In genomic region chr11:78179438-78179999, GRCm38 (mm10) we compare ENCODE assay signal across 8 mouse cellular contexts. TPM values are rescaled to one million over a fixed set of nuclear protein-coding genes. Genes with fewer than 3 reads are reported as not detected.
DNase-seq lines count a peak whose midpoint lies in the region; ATAC-seq and TF ChIP-seq lines count a peak whose summit lies in the region.

No protein-coding gene starts in this region.

- no peak overlapping the region; the same call in 1 of the 2 replicates for H3K27ac ChIP-seq in left cerebral cortex, adult 2 months
- H3K27ac ChIP-seq in embryonic facial prominence, embryonic 12.5 days = peak overlapping the region; percentile 97
- H3K27ac ChIP-seq in limb, embryonic 12.5 days = peak overlapping the region; percentile 97
- peak overlapping the region; percentile 98; the same call in 1 of the 2 replicates for H3K27ac ChIP-seq in stomach, embryonic 14.5 days (ENCODE audit: low read length)

- no peaks in the 10 kb centered on the region for H3K9me3 ChIP-seq in embryonic facial prominence, embryonic 12.5 days
- no peaks in the 10 kb centered on the region for H3K9me3 ChIP-seq in limb, embryonic 12.5 days
- no peaks in the 10 kb centered on the region for H3K9me3 ChIP-seq in stomach, embryonic 14.5 days (ENCODE audit: control insufficient read depth, low read depth, low read length)

- intact Hi-C loops in left cerebral cortex, adult 2 months (cut with DNase I) = loop anchor here (1.0 to 5.0 kb wide), 2 partner anchors 142 to 160 kb away; partner anchors contain the start of gene Flot2
- intact Hi-C loops in left cerebral cortex, postnatal 36 days (cut with DNase I) = loop anchor here (5.0 kb wide), 3 partner anchors 117 to 197 kb away; partner anchors contain the start of genes Flot2 and Phf12

- DNase-seq in left cerebral cortex, adult 2 months (ENCODE audit: extremely low spot score in 1 of 2, low spot score in 2 of 2) = no peak
- DNase-seq in left cerebral cortex, postnatal 36 days (ENCODE audit: low spot score in 2 of 2) = no peak
- DNase-seq in adrenal gland, postnatal 25 days = no peak
- DNase-seq in Muller cell, postnatal 12 days (ENCODE audit: inconsistent ontology term) = no peak
- DNase-seq in urinary bladder, adult 18-20 months (ENCODE audit: low spot score in 2 of 2) = no peak

- no peak for ATAC-seq in embryonic facial prominence, embryonic 12.5 days (ENCODE audit: insufficient number of reproducible peaks, insufficient read depth, low FRiP score, low TSS enrichment)
- ATAC-seq in limb, embryonic 12.5 days (ENCODE audit: insufficient number of reproducible peaks, insufficient read depth, low FRiP score, low TSS enrichment, low read depth) = no peak
- no peak for ATAC-seq in stomach, embryonic 14.5 days (ENCODE audit: insufficient number of reproducible peaks, insufficient read depth, low FRiP score, low read depth)

- TF ChIP-seq CTCF in left cerebral cortex, adult 2 months (IDR thresholded peaks at IDR 0.05) = no peak

- peaks cover 44% of the 10 kb centered on the region for H3K4me1 ChIP-seq in embryonic facial prominence, embryonic 12.5 days
- H3K4me1 ChIP-seq in limb, embryonic 12.5 days (replicated peaks) = peaks cover 52% of the 10 kb centered on the region
- H3K4me1 ChIP-seq in stomach, embryonic 14.5 days (ENCODE audit: control insufficient read depth, insufficient read depth, low read length) = peaks cover 40% of the 10 kb centered on the region

- H3K4me3 ChIP-seq in left cerebral cortex, adult 2 months = peak overlapping the region; percentile 52
- peak overlapping the region; percentile 49 for H3K4me3 ChIP-seq in embryonic facial prominence, embryonic 12.5 days
- H3K4me3 ChIP-seq in limb, embryonic 12.5 days (replicated peaks) = peak overlapping the region; percentile 60
- H3K4me3 ChIP-seq in stomach, embryonic 14.5 days (ENCODE audit: low read depth, low read length) = peak overlapping the region; percentile 56

- H3K4me2 ChIP-seq in embryonic facial prominence, embryonic 12.5 days (replicated peaks) = peak overlapping the region; percentile 88
- peak overlapping the region; percentile 98 for H3K4me2 ChIP-seq in limb, embryonic 12.5 days
- peak overlapping the region; percentile 94 for H3K4me2 ChIP-seq in stomach, embryonic 14.5 days (replicated peaks; ENCODE audit: low read depth, low read length)

- peaks cover 26% of the 10 kb centered on the region for H3K36me3 ChIP-seq in embryonic facial prominence, embryonic 12.5 days
- H3K36me3 ChIP-seq in limb, embryonic 12.5 days = peaks cover 30% of the 10 kb centered on the region
- H3K36me3 ChIP-seq in stomach, embryonic 14.5 days (ENCODE audit: control insufficient read depth, insufficient read depth, low read length) = peaks cover 23% of the 10 kb centered on the region

- no peaks in the 10 kb centered on the region for H3K27me3 ChIP-seq in embryonic facial prominence, embryonic 12.5 days
- H3K27me3 ChIP-seq in limb, embryonic 12.5 days = no peaks in the 10 kb centered on the region
- H3K27me3 ChIP-seq in stomach, embryonic 14.5 days (ENCODE audit: control insufficient read depth, insufficient read depth, low read length) = no peaks in the 10 kb centered on the region

- H3K9ac ChIP-seq in embryonic facial prominence, embryonic 12.5 days = peak overlapping the region; percentile 70
- peak overlapping the region; percentile 79; the same call in 1 of the 2 replicates for H3K9ac ChIP-seq in limb, embryonic 12.5 days (replicated peaks)
- peak overlapping the region; percentile 69; the same call in 1 of the 2 replicates for H3K9ac ChIP-seq in stomach, embryonic 14.5 days (replicated peaks; ENCODE audit: low read depth, low read length)

- WGBS in embryonic facial prominence, embryonic 12.5 days = 28% methylated on average over 8 of the region's 8 CpGs
- WGBS in limb, embryonic 12.5 days = 27% methylated on average over 8 of the region's 8 CpGs
- WGBS in stomach, embryonic 14.5 days = 24% methylated on average over 8 of the region's 8 CpGs

RNA-seq across cellular contexts. Expression of gene Tlcd1, which starts 3.0 kb away (rescaled TPM):
- 10 to 100 TPM; 24.4 to 27.7 TPM for total RNA-seq in left cerebral cortex, adult 2 months (2021)
- total RNA-seq in left cerebral cortex, postnatal 36 days (2021) = 10 to 100 TPM; 32.5 to 36.1 TPM
- polyA plus RNA-seq in embryonic facial prominence, embryonic 12.5 days (2016; fragmentation: Nextera tagmentation; extraction: Ambion mirVana) = 13.5 and 14.2 TPM in 2 replicates
- 11.6 and 11.9 TPM in 2 replicates for polyA plus RNA-seq in limb, embryonic 12.5 days (2016; fragmentation: Nextera tagmentation; extraction: Ambion mirVana)
- 27.1 and 28.0 TPM in 2 replicates for polyA plus RNA-seq in stomach, embryonic 14.5 days (2014; fragmentation: Nextera tagmentation; extraction: Ambion mirVana)
- 73.0 and 107 TPM in 2 replicates for total RNA-seq in adrenal gland, postnatal 25 days (2021)

RNA-seq across cellular contexts. Expression of gene Nek8, which starts 3.0 kb away (rescaled TPM):
- total RNA-seq in left cerebral cortex, adult 2 months (2021) = 1 to 10 TPM; 3.0 to 3.1 TPM
- 1 to 10 TPM; 2.7 to 3.2 TPM for total RNA-seq in left cerebral cortex, postnatal 36 days (2021)
- 17.5 and 18.9 TPM in 2 replicates for polyA plus RNA-seq in embryonic facial prominence, embryonic 12.5 days (2016; fragmentation: Nextera tagmentation; extraction: Ambion mirVana)
- polyA plus RNA-seq in limb, embryonic 12.5 days (2016; fragmentation: Nextera tagmentation; extraction: Ambion mirVana) = 18.3 and 20.4 TPM in 2 replicates
- polyA plus RNA-seq in stomach, embryonic 14.5 days (2014; fragmentation: Nextera tagmentation; extraction: Ambion mirVana) = 16.0 and 17.4 TPM in 2 replicates
- total RNA-seq in adrenal gland, postnatal 25 days (2021) = 15.7 and 17.6 TPM in 2 replicates

RNA-seq across cellular contexts. Expression of gene Rpl23a, which starts 3.9 kb away (rescaled TPM):
- 100 to 1,000 TPM; 647 to 724 TPM for total RNA-seq in left cerebral cortex, adult 2 months (2021)
- 100 to 1,000 TPM; 673 to 732 TPM for total RNA-seq in left cerebral cortex, postnatal 36 days (2021)
- 1,221 and 1,230 TPM in 2 replicates for polyA plus RNA-seq in embryonic facial prominence, embryonic 12.5 days (2016; fragmentation: Nextera tagmentation; extraction: Ambion mirVana)
- 1,381 and 1,432 TPM in 2 replicates for polyA plus RNA-seq in limb, embryonic 12.5 days (2016; fragmentation: Nextera tagmentation; extraction: Ambion mirVana)
- 1,708 and 1,741 TPM in 2 replicates for polyA plus RNA-seq in stomach, embryonic 14.5 days (2014; fragmentation: Nextera tagmentation; extraction: Ambion mirVana)
- total RNA-seq in adrenal gland, postnatal 25 days (2021) = 1,910 and 2,113 TPM in 2 replicates

RNA-seq across cellular contexts. Expression of gene Rab34, which starts 8.7 kb away (rescaled TPM):
- 10 to 100 TPM; 19.0 to 19.7 TPM for total RNA-seq in left cerebral cortex, adult 2 months (2021)
- total RNA-seq in left cerebral cortex, postnatal 36 days (2021) = 10 to 100 TPM; 20.5 to 28.0 TPM
- 164 and 181 TPM in 2 replicates for polyA plus RNA-seq in embryonic facial prominence, embryonic 12.5 days (2016; fragmentation: Nextera tagmentation; extraction: Ambion mirVana)
- 149 and 157 TPM in 2 replicates for polyA plus RNA-seq in limb, embryonic 12.5 days (2016; fragmentation: Nextera tagmentation; extraction: Ambion mirVana)
- polyA plus RNA-seq in stomach, embryonic 14.5 days (2014; fragmentation: Nextera tagmentation; extraction: Ambion mirVana) = 156 and 171 TPM in 2 replicates
- 90.8 and 97.4 TPM in 2 replicates for total RNA-seq in adrenal gland, postnatal 25 days (2021)

RNA-seq across cellular contexts. Expression of gene Proca1, which starts 13.7 kb away (rescaled TPM):
- 1 to 10 TPM; 4.7 to 7.7 TPM for total RNA-seq in left cerebral cortex, adult 2 months (2021)
- total RNA-seq in left cerebral cortex, postnatal 36 days (2021) = 1 to 10 TPM; 6.6 to 8.7 TPM
- 2.9 TPM in 2 replicates for polyA plus RNA-seq in embryonic facial prominence, embryonic 12.5 days (2016; fragmentation: Nextera tagmentation; extraction: Ambion mirVana)
- 1.9 and 2.7 TPM in 2 replicates for polyA plus RNA-seq in limb, embryonic 12.5 days (2016; fragmentation: Nextera tagmentation; extraction: Ambion mirVana)
- polyA plus RNA-seq in stomach, embryonic 14.5 days (2014; fragmentation: Nextera tagmentation; extraction: Ambion mirVana) = 2.7 and 3.3 TPM in 2 replicates
- total RNA-seq in adrenal gland, postnatal 25 days (2021) = 14.6 and 16.8 TPM in 2 replicates
